Mouse (Mus musculus) erythroblast, embryonic 14.5 days (primary cell): ENCODE measurements around the gene Pou2f1.
"Not testable (repeated sequence)": the region's sequence is repeated elsewhere in the genome, so short reads cannot be mapped to it uniquely, and the experiment has no call there.

Experiments
- GATA1 ChIP-seq: IDR thresholded peaks from 2 replicates; pipeline ENCODE4 v1.6.1; 2012; ENCODE audit warnings: low read length, inconsistent platforms, mixed read lengths
- TAL1 ChIP-seq: IDR thresholded peaks from 3 replicates; pipeline ENCODE4 v1.6.1; 2012; ENCODE audit warnings: low read length, inconsistent platforms, mixed read lengths

DNA sequence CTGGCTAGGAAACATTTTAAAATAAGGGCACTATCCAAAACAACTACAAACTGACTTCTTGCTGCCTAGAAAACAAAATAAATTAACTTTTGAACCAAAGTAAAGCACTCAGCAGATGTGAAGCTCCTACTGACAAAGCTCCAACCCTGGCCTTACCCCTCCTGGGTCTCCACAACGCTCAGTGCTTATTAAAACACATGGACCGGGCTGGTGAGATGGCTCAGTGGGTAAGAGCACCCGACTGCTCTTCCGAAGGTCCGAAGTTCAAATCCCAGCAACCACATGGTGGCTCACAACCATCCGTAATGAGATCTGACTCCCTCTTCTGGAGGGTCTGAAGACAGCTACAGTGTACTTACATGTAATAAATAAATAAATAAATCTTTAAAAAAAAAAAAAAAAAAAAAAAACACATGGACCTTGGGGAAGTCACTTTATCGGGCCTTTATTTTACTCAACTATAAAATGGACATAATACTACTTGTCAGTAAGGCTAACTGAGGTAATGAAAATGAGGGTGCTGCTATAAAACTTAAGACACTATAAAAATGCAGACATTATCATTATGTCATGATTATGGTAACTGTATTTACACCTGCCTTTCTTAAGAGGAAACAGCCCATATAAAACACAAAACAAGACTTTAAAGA lies 7.3 kb downstream of the Pou2f1 start:
- not testable (repeated sequence) for TF ChIP-seq GATA1, TAL1
